ENCODE assay signal across 17 mouse cellular contexts in the genomic region with DNA sequence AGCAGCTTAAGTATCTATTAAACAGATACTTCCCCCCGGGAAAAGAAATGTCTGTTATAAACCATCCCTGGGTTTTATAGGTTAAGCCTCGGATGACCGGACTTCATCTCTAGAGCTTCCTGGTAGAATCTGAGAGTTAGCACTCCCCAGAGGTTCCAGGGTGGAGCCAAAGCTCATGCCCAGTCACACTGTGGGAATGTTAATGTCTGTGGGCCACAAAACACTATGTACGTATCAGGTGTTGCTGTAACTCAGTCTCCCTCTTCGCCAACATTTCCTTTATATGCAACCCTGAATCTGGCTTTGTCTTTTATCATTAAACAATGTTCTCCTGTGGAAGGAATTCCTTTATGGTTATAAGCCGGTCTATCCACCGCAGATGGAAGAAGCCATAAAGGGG.
"Had no signal": no experiment of that assay in that cellular context is flagged by ENCODE, and none has a peak within 500 bp of the region (broad histone marks: within the 10 kb centered on the region; RNA-seq: fewer than 3 reads in every experiment).

No protein-coding gene starts in this region.

- H3K9ac ChIP-seq: lung, embryonic 15.5 days; midbrain, embryonic 13.5 days; midbrain, embryonic 15.5 days; neural tube, embryonic 12.5 days; stomach, embryonic 15.5 days had no signal

- H3K4me1 ChIP-seq: lung, embryonic 15.5 days; megakaryocyte, embryonic 14.5 days; midbrain, embryonic 13.5 days; neural tube, embryonic 12.5 days; stomach, embryonic 15.5 days had no signal

- DNase-seq: lung, adult 2 months; lung, postnatal 14 days; lung, postnatal 36 days; right cerebral cortex, postnatal 14 days; thymus, adult 2 months; thymus, postnatal 25 days; thymus, postnatal 4 days had no signal

- H3K9me3 ChIP-seq: lung, embryonic 15.5 days; megakaryocyte, embryonic 14.5 days; midbrain, embryonic 13.5 days; midbrain, embryonic 15.5 days; neural tube, embryonic 12.5 days; stomach, embryonic 15.5 days had no signal

- H3K36me3 ChIP-seq: lung, embryonic 15.5 days; midbrain, embryonic 13.5 days; midbrain, embryonic 15.5 days; neural tube, embryonic 12.5 days; stomach, embryonic 15.5 days had no signal

- ATAC-seq: lung, postnatal 0 days; midbrain, embryonic 13.5 days; midbrain, embryonic 15.5 days had no signal

- H3K4me3 ChIP-seq: lung, embryonic 15.5 days; megakaryocyte, embryonic 14.5 days; midbrain, embryonic 13.5 days; midbrain, embryonic 15.5 days; neural tube, embryonic 12.5 days; stomach, embryonic 15.5 days had no signal

- H3K27me3 ChIP-seq: lung, embryonic 15.5 days; megakaryocyte, embryonic 14.5 days; midbrain, embryonic 13.5 days; midbrain, embryonic 15.5 days; neural tube, embryonic 12.5 days; stomach, embryonic 15.5 days had no signal

- H3K27ac ChIP-seq: lung, embryonic 15.5 days; macrophage; midbrain, embryonic 13.5 days; midbrain, embryonic 15.5 days; neural tube, embryonic 12.5 days; stomach, embryonic 15.5 days; stomach, postnatal 0 days had no signal

- H3K4me2 ChIP-seq: lung, embryonic 15.5 days; midbrain, embryonic 11.5 days; midbrain, embryonic 13.5 days; midbrain, embryonic 15.5 days; neural tube, embryonic 12.5 days; stomach, embryonic 15.5 days had no signal
